Mouse (Mus musculus): ENCODE measurements around the gene Nrp2. TPM values are rescaled to one million over a fixed set of nuclear protein-coding genes. Genes with fewer than 3 reads are reported as not detected.

The Nrp2 gene
- polyA plus RNA-seq, 1 experiment from 2014 or later, result 7.0 TPM

GRCm38 (mm10) chr1:62705517-62705981, 2.5 kb downstream of the Nrp2 start:
- Histone ChIP-seq H3K4me2 (peak overlapping the region; percentile 97), H3K9ac (peak overlapping the region; percentile 84), H3K9me3 (no peaks in the 10 kb centered on the region), H3K27ac (replicated peaks) (no peak overlapping the region), H3K36me3 (no peaks in the 10 kb centered on the region), H3K27me3 (replicated peaks) (peaks cover 53% of the 10 kb centered on the region), H3K4me1 (peaks cover 72% of the 10 kb centered on the region), H3K4me3 (peak overlapping the region; percentile 67)
- ATAC-seq (ENCODE audit: extremely low read depth, insufficient number of reproducible peaks, low FRiP score, low TSS enrichment), result no peak
- WGBS, result 6% methylated on average over 18 of the region's 18 CpGs

- peak overlapping the region; percentile 84 for H3K9ac ChIP-seq
- H3K36me3 ChIP-seq, result no peaks in the 10 kb centered on the region
- H3K4me3 ChIP-seq, result peak overlapping the region; percentile 67
- peak overlapping the region; percentile 97 for H3K4me2 ChIP-seq
- ATAC-seq (ENCODE audit: extremely low read depth, insufficient number of reproducible peaks, low FRiP score, low TSS enrichment), result peak; percentile 28; the same call in 1 of the 2 replicates
- peaks cover 69% of the 10 kb centered on the region for H3K4me1 ChIP-seq
- under 1% methylated on average over 73 of the region's 73 CpGs for WGBS
- H3K27ac ChIP-seq (replicated peaks), result peak overlapping the region; percentile 56
- no peaks in the 10 kb centered on the region for H3K9me3 ChIP-seq
- peaks cover 52% of the 10 kb centered on the region for H3K27me3 ChIP-seq (replicated peaks)
These were observed 3.3 kb downstream of the Nrp2 start for GRCm38 (mm10) chr1:62706085-62707021.

- ATAC-seq (ENCODE audit: extremely low read depth, insufficient number of reproducible peaks, low FRiP score, low TSS enrichment), result no peak
- under 1% methylated on average over 35 of the region's 35 CpGs for WGBS
- H3K4me1 ChIP-seq, result peaks cover 67% of the 10 kb centered on the region
- peaks cover 43% of the 10 kb centered on the region for H3K27me3 ChIP-seq (replicated peaks)
- peak overlapping the region; percentile 56; the same call in 1 of the 2 replicates for H3K27ac ChIP-seq (replicated peaks)
- peak overlapping the region; percentile 97 for H3K4me2 ChIP-seq
- peak overlapping the region; percentile 67 for H3K4me3 ChIP-seq
- peak overlapping the region; percentile 84 for H3K9ac ChIP-seq
- no peaks in the 10 kb centered on the region for H3K9me3 ChIP-seq
- H3K36me3 ChIP-seq, result no peaks in the 10 kb centered on the region
These were observed 4.2 kb downstream of the Nrp2 start for GRCm38 (mm10) chr1:62707101-62707912.

GRCm38 (mm10) chr1:62707913-62708860, 5.1 kb downstream of the Nrp2 start:
- peak overlapping the region; percentile 67 for H3K4me3 ChIP-seq
- no peaks in the 10 kb centered on the region for H3K9me3 ChIP-seq
- no peaks in the 10 kb centered on the region for H3K36me3 ChIP-seq
- no peak for ATAC-seq (ENCODE audit: extremely low read depth, insufficient number of reproducible peaks, low FRiP score, low TSS enrichment)
- no peak overlapping the region for H3K27ac ChIP-seq (replicated peaks)
- H3K9ac ChIP-seq, result peak overlapping the region; percentile 84
- H3K4me2 ChIP-seq, result peak overlapping the region; percentile 97
- H3K27me3 ChIP-seq (replicated peaks), result peaks cover 39% of the 10 kb centered on the region
- peaks cover 63% of the 10 kb centered on the region for H3K4me1 ChIP-seq
- WGBS, result 19% methylated on average over 17 of the region's 17 CpGs

GRCm38 (mm10) chr1:62709770-62710335, 6.8 kb downstream of the Nrp2 start:
- peaks cover 28% of the 10 kb centered on the region for H3K27me3 ChIP-seq (replicated peaks)
- no peak overlapping the region for H3K9ac ChIP-seq
- no peaks in the 10 kb centered on the region for H3K36me3 ChIP-seq
- H3K27ac ChIP-seq (replicated peaks), result peak overlapping the region; percentile 25; the same call in 1 of the 2 replicates
- ATAC-seq (ENCODE audit: extremely low read depth, insufficient number of reproducible peaks, low FRiP score, low TSS enrichment), result no peak
- H3K9me3 ChIP-seq, result no peaks in the 10 kb centered on the region
- H3K4me2 ChIP-seq, result no peak overlapping the region
- peaks cover 51% of the 10 kb centered on the region for H3K4me1 ChIP-seq
- 31% methylated on average over 5 of the region's 5 CpGs for WGBS
- H3K4me3 ChIP-seq, result no peak overlapping the region

GRCm38 (mm10) chr1:62713021-62713676, 10.1 kb downstream of the Nrp2 start:
- H3K4me1 ChIP-seq, result peaks cover 41% of the 10 kb centered on the region
- 78% methylated on average over 17 of the region's 17 CpGs for WGBS
- no peak overlapping the region for H3K4me3 ChIP-seq
- H3K27ac ChIP-seq (replicated peaks), result no peak overlapping the region
- H3K9me3 ChIP-seq, result no peaks in the 10 kb centered on the region
- H3K4me2 ChIP-seq, result no peak overlapping the region
- H3K27me3 ChIP-seq (replicated peaks), result peaks cover 7% of the 10 kb centered on the region
- no peaks in the 10 kb centered on the region for H3K36me3 ChIP-seq
- no peak overlapping the region for H3K9ac ChIP-seq
- ATAC-seq (ENCODE audit: extremely low read depth, insufficient number of reproducible peaks, low FRiP score, low TSS enrichment), result no peak

GRCm38 (mm10) chr1:62715004-62715403, 11.9 kb downstream of the Nrp2 start:
- no peaks in the 10 kb centered on the region for H3K27me3 ChIP-seq (replicated peaks)
- no peak overlapping the region for H3K4me3 ChIP-seq
- H3K27ac ChIP-seq (replicated peaks), result no peak overlapping the region
- H3K4me2 ChIP-seq, result no peak overlapping the region
- no peak for ATAC-seq (ENCODE audit: extremely low read depth, insufficient number of reproducible peaks, low FRiP score, low TSS enrichment)
- WGBS, result 82% methylated on average over 1 of the region's 1 CpGs
- no peak overlapping the region for H3K9ac ChIP-seq
- peaks cover 31% of the 10 kb centered on the region for H3K4me1 ChIP-seq
- no peaks in the 10 kb centered on the region for H3K9me3 ChIP-seq
- no peaks in the 10 kb centered on the region for H3K36me3 ChIP-seq

GRCm38 (mm10) chr1:62715692-62716091, 12.6 kb downstream of the Nrp2 start:
- H3K36me3 ChIP-seq, result no peaks in the 10 kb centered on the region
- peaks cover 30% of the 10 kb centered on the region for H3K4me1 ChIP-seq
- 66% methylated on average over 4 of the region's 4 CpGs for WGBS
- H3K4me2 ChIP-seq, result no peak overlapping the region
- ATAC-seq (ENCODE audit: extremely low read depth, insufficient number of reproducible peaks, low FRiP score, low TSS enrichment), result no peak
- H3K27ac ChIP-seq (replicated peaks), result no peak overlapping the region
- no peaks in the 10 kb centered on the region for H3K9me3 ChIP-seq
- H3K9ac ChIP-seq, result no peak overlapping the region
- no peak overlapping the region for H3K4me3 ChIP-seq
- H3K27me3 ChIP-seq (replicated peaks), result no peaks in the 10 kb centered on the region

- no peaks in the 10 kb centered on the region for H3K9me3 ChIP-seq
- 46% methylated on average over 10 of the region's 10 CpGs for WGBS
- H3K4me3 ChIP-seq, result no peak overlapping the region
- no peak overlapping the region for H3K4me2 ChIP-seq
- no peak overlapping the region for H3K27ac ChIP-seq (replicated peaks)
- H3K9ac ChIP-seq, result no peak overlapping the region
- H3K36me3 ChIP-seq, result no peaks in the 10 kb centered on the region
- ATAC-seq (ENCODE audit: extremely low read depth, insufficient number of reproducible peaks, low FRiP score, low TSS enrichment), result no peak
- no peaks in the 10 kb centered on the region for H3K27me3 ChIP-seq (replicated peaks)
- H3K4me1 ChIP-seq, result peaks cover 35% of the 10 kb centered on the region
These were observed 13.9 kb downstream of the Nrp2 start for GRCm38 (mm10) chr1:62716836-62717478.

Measured in heart, embryonic 13.5 days (tissue).